ENCODE assay signal across 8 mouse cellular contexts in genomic region chrX:74281732-74282394, GRCm38 (mm10). TPM values are rescaled to one million over a fixed set of nuclear protein-coding genes. Genes with fewer than 3 reads are reported as not detected.
DNase-seq lines count a peak whose midpoint lies in the region; ATAC-seq and TF ChIP-seq lines count a peak whose summit lies in the region.

TSS of gene Taz (plus strand) at chrX:74281912.
TSS of gene Dnase1l1 (minus strand) at chrX:74282337.

- no peaks in the 10 kb centered on the region for H3K9me3 ChIP-seq in limb, embryonic 10.5 days (replicated peaks)
- H3K9me3 ChIP-seq in midbrain, embryonic 10.5 days (replicated peaks) = no peaks in the 10 kb centered on the region

- no peak for TF ChIP-seq CTCF in small intestine, adult 2 months (IDR thresholded peaks at IDR 0.05; ENCODE audit: extremely low read depth, insufficient read length, insufficient replicate concordance, low read depth, low read length)

- peaks cover 14% of the 10 kb centered on the region for H3K4me1 ChIP-seq in limb, embryonic 10.5 days
- H3K4me1 ChIP-seq in midbrain, embryonic 10.5 days = peaks cover 20% of the 10 kb centered on the region
- peaks cover 9% of the 10 kb centered on the region; the same call in 1 of the 2 replicates for H3K4me1 ChIP-seq in small intestine, adult 2 months (ENCODE audit: control insufficient read depth, insufficient read depth, insufficient read length, low read length)

- peak; percentile 64 for ATAC-seq in inflammation-experienced regulatory T-cells, adult 6 months

- WGBS in limb, embryonic 10.5 days = 13% methylated on average over 16 of the region's 16 CpGs
- WGBS in midbrain, embryonic 10.5 days = 16% methylated on average over 16 of the region's 16 CpGs
- WGBS in small intestine, adult 2 months = 8% methylated on average over 16 of the region's 16 CpGs

- peak; percentile 41; the same call in 1 of the 2 replicates for TF ChIP-seq POLR2A in small intestine, adult 2 months (IDR thresholded peaks at IDR 0.05; ENCODE audit: low read depth, low read length)

- H3K4me3 ChIP-seq in limb, embryonic 10.5 days = peak within 1 kb of the TSS; percentile 68
- H3K4me3 ChIP-seq in midbrain, embryonic 10.5 days = peak within 1 kb of the TSS; percentile 64
- peak within 1 kb of the TSS; percentile 72 for H3K4me3 ChIP-seq in small intestine, adult 2 months (ENCODE audit: low read depth, low read length)

- H3K27ac ChIP-seq in limb, embryonic 10.5 days = peak within 1 kb of the TSS; percentile 84
- H3K27ac ChIP-seq in midbrain, embryonic 10.5 days (replicated peaks) = peak within 1 kb of the TSS; percentile 84
- peak within 1 kb of the TSS; percentile 93 for H3K27ac ChIP-seq in small intestine, adult 2 months (ENCODE audit: insufficient read depth, low read depth, low read length)

- intact Hi-C loops in gastrocnemius, postnatal 36 days (cut with DNase I) = loop anchor here (2.0 kb wide), 1 partner anchor 19 kb away; no protein-coding TSS in a partner anchor

- no peaks in the 10 kb centered on the region for H3K36me3 ChIP-seq in limb, embryonic 10.5 days
- 0 out of 2 replicates have a peak, but pooled peaks cover 3% of the 10 kb centered on the region for H3K36me3 ChIP-seq in midbrain, embryonic 10.5 days
- peaks cover 2% of the 10 kb centered on the region; the same call in 1 of the 2 replicates for H3K36me3 ChIP-seq in small intestine, adult 2 months (ENCODE audit: control insufficient read depth, insufficient read depth, low read length)

- DNase-seq in left cerebral cortex, adult 18-20 months (ENCODE audit: low spot score in 2 of 2) = peak; percentile 21 to 52
- no peak for DNase-seq in left cerebral cortex, adult 11 months (ENCODE audit: low spot score)
- peak; percentile 76 for DNase-seq in embryo, embryonic 11 days
- peak; percentile 62 to 79 for DNase-seq in gastrocnemius, postnatal 36 days
- DNase-seq in limb, embryonic 10.5 days (ENCODE audit: low spot score) = peak; percentile 62
- peak; percentile 47 for DNase-seq in midbrain, embryonic 10.5 days (ENCODE audit: low spot score)

- peaks cover 34% of the 10 kb centered on the region for H3K27me3 ChIP-seq in limb, embryonic 10.5 days (ENCODE audit: low read depth, poor library complexity, severe bottlenecking)
- H3K27me3 ChIP-seq in midbrain, embryonic 10.5 days (ENCODE audit: low read depth, poor library complexity, severe bottlenecking) = no peaks in the 10 kb centered on the region
- no peaks in the 10 kb centered on the region for H3K27me3 ChIP-seq in small intestine, adult 2 months (ENCODE audit: control insufficient read depth, insufficient read depth, low read length)

RNA-seq across cellular contexts. Expression of gene Taz, which starts in this region (rescaled TPM):
- 10 to 100 TPM; 60.4 to 62.5 TPM for total RNA-seq in left cerebral cortex, adult 18-20 months (2021)
- 10 to 100 TPM; 39.0 to 43.7 TPM for total RNA-seq in gastrocnemius, postnatal 36 days (2021)
- polyA plus RNA-seq in inflammation-experienced regulatory T-cells, adult 6 months (2017; shearing (Covaris generic)) = 10 to 100 TPM; 28.8 to 66.0 (median 58.8) TPM
- 69.0 and 80.5 TPM in 2 replicates for polyA plus RNA-seq in limb, embryonic 10.5 days (2016; fragmentation: Nextera tagmentation; extraction: Ambion mirVana)
- 75.7 and 77.9 TPM in 2 replicates for polyA plus RNA-seq in midbrain, embryonic 10.5 days (2016; fragmentation: Nextera tagmentation; extraction: Ambion mirVana)
- 65.7 and 80.7 TPM in 2 replicates for polyA plus RNA-seq in small intestine, adult 2 months (2012; rRNA removed)

RNA-seq across cellular contexts. Expression of gene Dnase1l1, which starts in this region (rescaled TPM):
- 1 to 10 TPM; 3.0 to 3.3 TPM for total RNA-seq in left cerebral cortex, adult 18-20 months (2021)
- total RNA-seq in gastrocnemius, postnatal 36 days (2021) = 100 to 1,000 TPM; 102 to 107 TPM
- 10 to 100 TPM; 17.0 to 35.0 (median 23.7) TPM for polyA plus RNA-seq in inflammation-experienced regulatory T-cells, adult 6 months (2017; shearing (Covaris generic))
- polyA plus RNA-seq in limb, embryonic 10.5 days (2016; fragmentation: Nextera tagmentation; extraction: Ambion mirVana) = 3.4 and 5.0 TPM in 2 replicates
- 3.7 and 4.1 TPM in 2 replicates for polyA plus RNA-seq in midbrain, embryonic 10.5 days (2016; fragmentation: Nextera tagmentation; extraction: Ambion mirVana)
- 13.0 and 13.9 TPM in 2 replicates for polyA plus RNA-seq in small intestine, adult 2 months (2012; rRNA removed)

Comparison
In these comparisons a context has a peak if more than half of its experiments do, and no peak if none do; other contexts are left out.
1. RNA of gene Dnase1l1 (total RNA-seq): 102 to 107 TPM in gastrocnemius, postnatal 36 days; 3.0 to 3.3 TPM in left cerebral cortex, adult 18-20 months; every median in the first group is over 10 times any median in the second.
2. Peak in every context shown above with its lines, with median percentiles within 50 percentile points of each other: H3K27ac ChIP-seq and H3K4me3 ChIP-seq.